Mouse (Mus musculus): ENCODE data around the gene Hspg2. TPM values are rescaled to one million over a fixed set of nuclear protein-coding genes. Genes with fewer than 3 reads are reported as not detected.

Hspg2 gene
- polyA plus RNA-seq, 1 experiment from 2014 or later = 21.0 TPM

DNA sequence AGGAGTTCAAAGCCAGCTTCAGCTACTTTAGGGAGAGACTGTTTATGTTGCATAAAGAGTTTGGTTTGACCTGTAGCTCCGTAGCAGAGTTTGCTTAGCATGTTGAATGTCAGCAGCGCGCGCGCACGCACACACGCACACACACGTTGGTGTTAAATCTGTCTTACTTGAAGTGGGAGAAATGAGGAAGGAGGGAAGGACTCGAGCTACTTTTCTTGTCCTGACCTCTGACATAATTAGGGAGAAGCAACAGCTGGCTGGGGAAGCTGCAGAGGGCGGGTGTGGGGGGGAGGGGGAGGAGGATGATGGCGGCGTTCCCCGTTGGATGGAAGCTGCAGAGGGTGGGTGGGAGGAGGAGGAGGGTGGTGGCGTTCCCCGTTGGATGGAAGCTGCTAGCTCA, 141.7 kb downstream of the Hspg2 start:
- H3K9me3 ChIP-seq (ENCODE audit: control insufficient read depth, low read length) = no peaks in the 10 kb centered on the region
- H3K4me2 ChIP-seq (ENCODE audit: low read depth, low read length, severe bottlenecking) = no peak overlapping the region
- H3K9ac ChIP-seq (ENCODE audit: low read length) = no peak overlapping the region
- ATAC-seq (replicated peaks; ENCODE audit: low FRiP score) (no peak), DNase-seq (ENCODE audit: low spot score) (no peak)
- no peak overlapping the region for H3K4me3 ChIP-seq (ENCODE audit: low read depth, low read length)
- peaks cover 17% of the 10 kb centered on the region; the same call in 1 of the 2 replicates for H3K36me3 ChIP-seq (ENCODE audit: control insufficient read depth, insufficient read depth, low read length)
- no peaks in the 10 kb centered on the region for H3K4me1 ChIP-seq (replicated peaks; ENCODE audit: control insufficient read depth, insufficient read depth, low read length)
- H3K27ac ChIP-seq (ENCODE audit: low read depth, low read length) = no peak overlapping the region; the same call in 1 of the 2 replicates
- H3K27me3 ChIP-seq (ENCODE audit: control insufficient read depth, insufficient read depth, low read length) = no peaks in the 10 kb centered on the region
- WGBS = 87% methylated on average over 15 of the region's 15 CpGs

Small RNAs within 50 kb of the gene (microRNA-seq; reads per million reads assigned to microRNA genes)
- gene Mir7018 (ENCODE audit: insufficient number of aligned reads) = 3.4 reads per million

Other genes with a start within 250 kb of the Hspg2 start
- 1.5 and 1.9 TPM in 2 replicates for gene Wnt4, start 191.3 kb upstream of the Hspg2 start, polyA plus RNA-seq (2014; fragmentation: Nextera tagmentation; extraction: Ambion mirVana)
- gene Cdc42, start 111.0 kb upstream of the Hspg2 start, polyA plus RNA-seq (2014; fragmentation: Nextera tagmentation; extraction: Ambion mirVana) = 623 and 626 TPM in 2 replicates
- not detected in 2 replicates for gene Cela3a, start 59.0 kb upstream of the Hspg2 start, polyA plus RNA-seq (2014; fragmentation: Nextera tagmentation; extraction: Ambion mirVana)
- not detected in 2 replicates for gene Cela3b, start 38.2 kb upstream of the Hspg2 start, polyA plus RNA-seq (2014; fragmentation: Nextera tagmentation; extraction: Ambion mirVana)
- not detected in 2 replicates for gene 1700013G24Rik, start 15.5 kb upstream of the Hspg2 start, polyA plus RNA-seq (2014; fragmentation: Nextera tagmentation; extraction: Ambion mirVana)
- gene Ldlrad2, start 105.8 kb downstream of the Hspg2 start, polyA plus RNA-seq (2014; fragmentation: Nextera tagmentation; extraction: Ambion mirVana) = not detected in 2 replicates
- 86.4 TPM in 2 replicates for gene Usp48, start 125.0 kb downstream of the Hspg2 start, polyA plus RNA-seq (2014; fragmentation: Nextera tagmentation; extraction: Ambion mirVana)
- 4.4 and 7.7 TPM in 2 replicates for gene Rap1gap, start 196.0 kb downstream of the Hspg2 start, polyA plus RNA-seq (2014; fragmentation: Nextera tagmentation; extraction: Ambion mirVana)

All from forebrain, embryonic 11.5 days (tissue).